ENCODE assay signal across 21 mouse cellular contexts in genomic region chr2:133077698-133078356, GRCm38 (mm10).
DNase-seq lines count a peak whose midpoint lies in the region; ATAC-seq and TF ChIP-seq lines count a peak whose summit lies in the region.
"Had no signal": no experiment of that assay in that cellular context is flagged by ENCODE, and none has a peak within 500 bp of the region (broad histone marks: within the 10 kb centered on the region; RNA-seq: fewer than 3 reads in every experiment).

No protein-coding gene starts in this region.

- intact Hi-C loops in left cerebral cortex, postnatal 36 days (cut with DNase I) = no loop called here

- no peak overlapping the region for H3K27ac ChIP-seq in hindbrain, postnatal 0 days
- no peak overlapping the region for H3K27ac ChIP-seq in hindbrain, embryonic 12.5 days
- H3K27ac ChIP-seq: embryonic facial prominence, embryonic 12.5 days; heart, embryonic 10.5 days; midbrain, embryonic 12.5 days; stomach, postnatal 0 days had no signal

- H3K9me3 ChIP-seq in hindbrain, postnatal 0 days (ENCODE audit: low read length) = no peaks in the 10 kb centered on the region
- no peaks in the 10 kb centered on the region for H3K9me3 ChIP-seq in hindbrain, embryonic 12.5 days (replicated peaks)
- H3K9me3 ChIP-seq: embryonic facial prominence, embryonic 12.5 days; heart, embryonic 10.5 days; midbrain, embryonic 12.5 days had no signal

- no peak overlapping the region for H3K9ac ChIP-seq in hindbrain, postnatal 0 days (replicated peaks; ENCODE audit: low read length)
- H3K9ac ChIP-seq in hindbrain, embryonic 12.5 days = no peak overlapping the region
- H3K9ac ChIP-seq: embryonic facial prominence, embryonic 12.5 days; midbrain, embryonic 12.5 days had no signal

- WGBS in hindbrain, postnatal 0 days = 59% methylated on average over 11 of the region's 11 CpGs
- 89% methylated on average over 11 of the region's 11 CpGs for WGBS in hindbrain, embryonic 12.5 days

- no peaks in the 10 kb centered on the region for H3K4me1 ChIP-seq in hindbrain, postnatal 0 days (ENCODE audit: insufficient read depth, low read length)
- no peaks in the 10 kb centered on the region for H3K4me1 ChIP-seq in hindbrain, embryonic 12.5 days
- H3K4me1 ChIP-seq: embryonic facial prominence, embryonic 12.5 days; heart, embryonic 10.5 days; midbrain, embryonic 12.5 days had no signal

- no peaks in the 10 kb centered on the region for H3K36me3 ChIP-seq in hindbrain, postnatal 0 days (ENCODE audit: insufficient read depth, low read length)
- no peaks in the 10 kb centered on the region for H3K36me3 ChIP-seq in hindbrain, embryonic 12.5 days
- H3K36me3 ChIP-seq: embryonic facial prominence, embryonic 12.5 days; heart, embryonic 10.5 days; midbrain, embryonic 12.5 days had no signal

- H3K4me2 ChIP-seq in hindbrain, postnatal 0 days (ENCODE audit: low read depth, low read length) = no peak overlapping the region
- no peak overlapping the region for H3K4me2 ChIP-seq in hindbrain, embryonic 12.5 days (replicated peaks)
- H3K4me2 ChIP-seq: embryonic facial prominence, embryonic 12.5 days; midbrain, embryonic 12.5 days had no signal

- peak; percentile 2 to 5 for DNase-seq in cerebellum, adult 18-20 months
- DNase-seq in cerebellum, adult 8-10 months = no peak
- peak; percentile 43 for DNase-seq in hindbrain, postnatal 0 days (ENCODE audit: low spot score)
- DNase-seq in Muller cell, postnatal 12 days (ENCODE audit: inconsistent ontology term) = peak; percentile 7
- peak; percentile 2 for DNase-seq in cerebellum, postnatal 36 days
- no peak for DNase-seq in thymus, postnatal 25 days
- DNase-seq in left cerebral cortex, postnatal 36 days (ENCODE audit: low spot score in 2 of 2) = no peak
- DNase-seq: adrenal gland, adult 8-10 months; heart, postnatal 14 days; kidney, adult 9 months; kidney, postnatal 36 days; lung, adult 18-20 months; lung, postnatal 4 days; right cerebral cortex, postnatal 14 days had no signal

- 0 out of 2 replicates have a peak, but pooled peaks have one; percentile 47 for ATAC-seq in hindbrain, postnatal 0 days
- ATAC-seq in hindbrain, embryonic 12.5 days (ENCODE audit: low FRiP score) = no peak

- H3K27me3 ChIP-seq in hindbrain, postnatal 0 days (ENCODE audit: insufficient read depth, low read length) = no peaks in the 10 kb centered on the region
- H3K27me3 ChIP-seq in hindbrain, embryonic 12.5 days = no peaks in the 10 kb centered on the region
- H3K27me3 ChIP-seq: CH12.LX; embryonic facial prominence, embryonic 12.5 days; midbrain, embryonic 12.5 days had no signal

- no peak overlapping the region for H3K4me3 ChIP-seq in hindbrain, postnatal 0 days (ENCODE audit: low read length)
- no peak overlapping the region for H3K4me3 ChIP-seq in hindbrain, embryonic 12.5 days
- H3K4me3 ChIP-seq: embryonic facial prominence, embryonic 12.5 days; heart, embryonic 10.5 days; midbrain, embryonic 12.5 days; myocyte had no signal

- no peak for TF ChIP-seq CTCF in hindbrain, postnatal 0 days (IDR thresholded peaks at IDR 0.05; ENCODE audit: low read depth)

Comparison
In these comparisons a context has a peak if more than half of its experiments do, and no peak if none do; other contexts are left out.
1. DNase-seq: peak in cerebellum, adult 18-20 months (2 of 2), hindbrain, postnatal 0 days (single experiment), Muller cell, postnatal 12 days (single experiment) and cerebellum, postnatal 36 days (2 of 2); none in cerebellum, adult 8-10 months (single experiment), thymus, postnatal 25 days (single experiment) and left cerebral cortex, postnatal 36 days (0 of 2).